Mouse (Mus musculus): ENCODE results near the gene Trat1. TPM values are rescaled to one million over a fixed set of nuclear protein-coding genes. Genes with fewer than 3 reads are reported as not detected.

Gene Trat1
- polyA plus RNA-seq (2021; fragmentation: Nextera tagmentation): 0.45 TPM in 1 of 2 replicates, not detected in the other
- long read RNA-seq, experiment 1: 0 reads
- long read RNA-seq, experiment 2: 0 reads

DNA sequence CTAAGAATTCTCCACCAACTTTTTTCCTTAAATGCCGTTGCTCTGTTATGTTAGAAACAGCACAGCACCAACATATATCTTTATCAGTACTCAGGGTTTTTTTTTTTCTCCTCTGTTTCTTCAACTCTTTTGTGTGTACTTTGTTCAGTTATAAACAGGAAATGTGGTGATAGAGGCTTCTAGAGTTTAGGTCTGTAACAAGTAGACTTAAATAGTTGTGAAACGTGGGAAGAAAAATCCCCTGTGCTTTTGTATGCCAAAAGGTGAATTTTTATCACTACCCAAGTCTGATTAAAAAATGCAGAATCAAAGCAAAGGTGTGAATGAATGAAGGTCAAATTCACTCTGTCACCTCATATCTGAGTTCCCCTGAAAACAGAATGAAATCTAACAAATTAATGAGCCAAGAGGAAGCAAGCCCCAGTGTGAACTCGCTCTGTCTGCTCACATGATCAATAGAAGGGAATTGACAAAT is at the start of gene Trat1:
Trat1 (minus strand) TSS at position 51 of the 475 bp plus-strand sequence.

DNA sequence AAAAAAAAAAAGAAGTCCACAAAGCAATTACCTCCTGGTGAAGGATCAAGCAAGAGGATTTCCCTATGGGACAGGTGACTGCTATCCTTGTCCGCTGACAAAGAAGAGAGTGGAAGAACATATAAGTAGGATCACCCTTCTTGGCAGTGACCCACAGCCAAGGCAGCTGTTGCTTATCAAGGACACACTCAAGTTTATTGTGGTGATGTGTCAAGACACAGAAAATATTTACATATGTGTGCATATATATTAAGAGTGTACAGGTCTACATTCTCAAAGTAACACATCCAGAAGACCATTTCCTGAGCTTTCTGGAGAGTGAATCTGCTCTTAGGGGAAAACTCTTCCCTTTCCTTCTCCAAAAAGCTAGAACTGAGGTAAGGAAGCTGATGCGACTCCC is 44.9 kb upstream of the Trat1 start, which contains the start of gene Retnlb:
Retnlb (plus strand) TSS at position 162 of the 400 bp plus-strand sequence.

Other genes with a start within 250 kb of the Trat1 start
- gene Retnlb, start 44.8 kb upstream of the Trat1 start, polyA plus RNA-seq (2021; fragmentation: Nextera tagmentation): not detected in 2 replicates
- not detected in 2 replicates for gene Retnla, start 70.5 kb upstream of the Trat1 start, polyA plus RNA-seq (2021; fragmentation: Nextera tagmentation)
- 0.36 TPM in 1 of 2 replicates, not detected in the other for gene Retnlg, start 100.6 kb upstream of the Trat1 start, polyA plus RNA-seq (2021; fragmentation: Nextera tagmentation)
- gene Dzip3, start 222.1 kb upstream of the Trat1 start, polyA plus RNA-seq (2021; fragmentation: Nextera tagmentation): 15.5 and 23.2 TPM in 2 replicates
- 0.55 and 0.58 TPM in 2 replicates for gene Cip2a, start 222.2 kb upstream of the Trat1 start, polyA plus RNA-seq (2021; fragmentation: Nextera tagmentation)

All from left cerebral cortex, adult 6 months (tissue).